Comparison of ENCODE assay signal across 23 mouse cellular contexts in genomic region chr10:4052711-4053110, GRCm38 (mm10).
DNase-seq lines count a peak whose midpoint lies in the region; TF ChIP-seq lines count a peak whose summit lies in the region.
"Had no signal": no experiment of that assay in that cellular context is flagged by ENCODE, and none has a peak within 500 bp of the region (broad histone marks: within the 10 kb centered on the region; RNA-seq: fewer than 3 reads in every experiment).

No protein-coding gene starts in this region.

- H3K4me3 ChIP-seq in cerebellum, adult 2 months (replicated peaks; ENCODE audit: insufficient read depth, low read depth, low read length), result no peak overlapping the region
- H3K4me3 ChIP-seq: forebrain, embryonic 10.5 days; forebrain, embryonic 13.5 days; heart, adult 2 months; heart, embryonic 10.5 days; heart, embryonic 13.5 days had no signal

- TF ChIP-seq POLR2A in cerebellum, adult 2 months (IDR thresholded peaks at IDR 0.05; ENCODE audit: borderline replicate concordance, insufficient read depth, low read length), result no peak

- no peak for TF ChIP-seq CTCF in cerebellum, adult 2 months (IDR thresholded peaks at IDR 0.05; ENCODE audit: borderline replicate concordance, insufficient read depth, low read depth, low read length)

- 66% methylated on average over 4 of the region's 4 CpGs for WGBS in cerebellum, adult 2 months

- no peaks in the 10 kb centered on the region for H3K27me3 ChIP-seq in cerebellum, adult 2 months (ENCODE audit: control insufficient read depth, insufficient read depth, low read length)
- H3K27me3 ChIP-seq: CH12.LX; forebrain, embryonic 13.5 days; heart, embryonic 13.5 days had no signal

- peak overlapping the region; percentile 94 for H3K27ac ChIP-seq in cerebellum, adult 2 months (ENCODE audit: insufficient read depth, low read length)
- H3K27ac ChIP-seq: forebrain, embryonic 10.5 days; forebrain, embryonic 13.5 days; heart, embryonic 10.5 days; heart, embryonic 13.5 days; hindbrain, embryonic 14.5 days had no signal

- H3K4me1 ChIP-seq in cerebellum, adult 2 months (ENCODE audit: control insufficient read depth, insufficient read depth, low read length), result peaks cover 18% of the 10 kb centered on the region
- H3K4me1 ChIP-seq: forebrain, embryonic 13.5 days had no signal

- peak in 1 of 2 experiments; percentile 50 for DNase-seq in cerebellum, adult 2 months
- no peak for DNase-seq in cerebellum, postnatal 4 days (ENCODE audit: low spot score in 2 of 2)
- DNase-seq in cerebellum, postnatal 14 days, result peak; percentile 24 to 35
- DNase-seq in cerebellum, adult 11 months, result no peak
- peak; percentile 9 for DNase-seq in brain, adult 2 months (ENCODE audit: low read depth, low spot score)
- peak; percentile 16 to 25 for DNase-seq in cerebellum, postnatal 36 days
- no peak for DNase-seq in lung, postnatal 14 days
- DNase-seq: adrenal gland, adult 2 months; adrenal gland, postnatal 14 days; B cell, adult 2 months; embryo, embryonic 11 days; gastrocnemius, postnatal 10 days; gastrocnemius, postnatal 36 days; heart, adult 2 months; heart, postnatal 14 days; heart, postnatal 4 days; kidney, adult 8-10 months had no signal

Comparison
In these comparisons a context has a peak if more than half of its experiments do, and no peak if none do; other contexts are left out.
1. DNase-seq: peak in cerebellum, postnatal 14 days (2 of 2), brain, adult 2 months (single experiment) and cerebellum, postnatal 36 days (2 of 2); none in cerebellum, postnatal 4 days (0 of 2), cerebellum, adult 11 months (single experiment) and lung, postnatal 14 days (single experiment).